Mouse (Mus musculus) E14TG2a.4 (cell line): Measurements from ENCODE around the gene Nxph4.

Source experiments
- CTCF ChIP-seq: conservative IDR thresholded peaks from 2 replicates; pipeline ENCODE4 v1.5.1; 2014; ENCODE audit warnings: low read length
- POU5F1 ChIP-seq: IDR thresholded peaks from 2 replicates; pipeline ENCODE4 v1.6.1; 2014; ENCODE audit warnings: low read length, borderline replicate concordance

DNA sequence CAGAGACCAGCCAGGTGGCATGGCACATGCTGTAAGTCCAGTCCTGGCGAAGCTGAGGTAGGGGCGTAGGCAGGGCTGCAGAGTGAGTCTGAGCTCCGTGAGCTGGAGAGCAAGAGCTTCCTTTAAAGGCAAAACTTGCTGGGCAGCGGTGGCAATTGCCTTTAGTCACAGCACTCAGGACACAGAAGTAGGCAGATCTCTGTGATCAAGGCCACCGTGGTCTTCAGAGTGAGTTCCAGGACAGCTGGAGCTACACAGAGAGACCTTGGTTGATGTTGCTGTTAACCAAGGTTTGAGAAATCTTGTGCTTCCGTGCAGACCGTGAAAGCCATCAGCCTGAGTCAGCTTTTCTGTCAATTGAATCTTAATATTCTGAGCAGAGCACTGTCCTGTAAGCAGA lies 57.1 kb downstream of the Nxph4 start:
- TF ChIP-seq POU5F1 (no peak), CTCF (no peak)
